Mouse (Mus musculus) hindbrain, embryonic 12.5 days (tissue): Measurements from ENCODE around the gene Awat1. TPM values are rescaled to one million over a fixed set of nuclear protein-coding genes. Genes with fewer than 3 reads are reported as not detected.

ENCODE experiments used
- ATAC-seq: fragments of 200-750 bp; cut with Nextera tagmentation; 2 replicates; pipeline ENCODE4 v1.8.0; 2017; ENCODE audit warnings: moderate TSS enrichment; ENCODE audit not compliant: low FRiP score
- H3K27ac ChIP-seq: fragments of 300-500 bp; sonication (generic); 2 replicates; pipeline ENCODE4 v1.5.1; 2016; ENCODE audit warnings: mild to moderate bottlenecking
- H3K27me3 ChIP-seq: fragments of 300-500 bp; sonication (generic); 2 replicates; pipeline ENCODE4 v1.6.1; 2016; ENCODE audit warnings: mild to moderate bottlenecking
- H3K36me3 ChIP-seq: fragments of 300-500 bp; sonication (generic); 2 replicates; pipeline ENCODE4 v1.6.1; 2016; ENCODE audit warnings: mild to moderate bottlenecking
- H3K4me1 ChIP-seq: fragments of 300-500 bp; sonication (generic); 2 replicates; pipeline ENCODE4 v1.6.1; 2016
- H3K4me2 ChIP-seq: fragments of 300-500 bp; sonication (generic); replicated peaks from 2 replicates; pipeline ENCODE4 v1.6.1; 2016; ENCODE audit warnings: mild to moderate bottlenecking
- H3K4me3 ChIP-seq: fragments of 300-500 bp; sonication (generic); 2 replicates; pipeline ENCODE4 v1.5.1; 2016; ENCODE audit warnings: mild to moderate bottlenecking
- H3K9ac ChIP-seq: fragments of 300-500 bp; sonication (generic); 2 replicates; pipeline ENCODE4 v1.6.1; 2016; ENCODE audit warnings: mild to moderate bottlenecking, moderate library complexity
- H3K9me3 ChIP-seq: fragments of 300-500 bp; sonication (generic); replicated peaks from 2 replicates; pipeline ENCODE4 v1.6.1; 2016; ENCODE audit warnings: mild to moderate bottlenecking
- WGBS: fragments of 180-500 bp; shearing (Covaris S2); methylation state at CpG from one replicate; pipeline ENCODE4 v1.1.7; 2016; 5-methylcytosine and 5-hydroxymethylcytosine counted together
- polyA plus RNA-seq: library from polyadenylated mRNA; unstranded; fragments of >200 nt; fragmentation: Nextera tagmentation; extraction: Ambion mirVana; gene quantifications from 2 replicates; pipeline ENCODE4 v1.2.1, GENCODE M21; 2016

Awat1 gene
- polyA plus RNA-seq = not detected in 2 replicates

GRCm38 (mm10) chrX:100571951-100572350 is at the start of gene Awat1:
Gene Awat1 (plus strand): TSS chrX:100572251.
- no peak within 1 kb of the TSS for H3K9ac ChIP-seq
- H3K4me1 ChIP-seq = no peaks in the 10 kb centered on the region
- WGBS = 88% methylated on average over 1 of the region's 1 CpGs
- no peaks in the 10 kb centered on the region for H3K36me3 ChIP-seq
- no peak for ATAC-seq
- H3K4me3 ChIP-seq = no peak within 1 kb of the TSS
- no peak within 1 kb of the TSS for H3K27ac ChIP-seq
- no peak within 1 kb of the TSS for H3K4me2 ChIP-seq
- no peaks in the 10 kb centered on the region for H3K9me3 ChIP-seq
- no peaks in the 10 kb centered on the region for H3K27me3 ChIP-seq

DNA sequence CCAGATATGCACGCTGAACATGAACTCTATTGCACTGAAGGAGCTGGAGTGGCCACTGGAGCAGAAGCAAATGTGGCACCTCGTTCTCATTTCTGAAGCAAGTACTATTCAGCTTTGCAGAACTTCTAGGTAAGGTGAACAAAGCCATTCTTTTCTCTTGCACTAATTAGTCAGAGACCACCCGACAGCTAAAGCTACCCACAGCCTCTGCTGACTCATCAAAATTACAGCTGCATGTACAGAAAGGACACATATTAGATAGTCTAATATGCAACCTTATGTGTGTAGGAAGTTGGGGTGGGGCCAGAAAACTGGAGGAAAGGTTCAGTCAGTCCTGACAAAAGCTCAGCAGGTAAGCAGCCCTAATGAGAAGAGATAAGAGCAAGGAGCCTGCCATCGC is 47.6 kb upstream of the Awat1 start, which contains the start of gene Dgat2l6:
Gene Dgat2l6, plus strand, starts transcription at position 368 of the 400 bp plus-strand sequence.
- 78% methylated on average over 4 of the region's 4 CpGs for WGBS
- Histone ChIP-seq H3K9me3 (no peaks in the 10 kb centered on the region), H3K27ac (no peak within 1 kb of the TSS), H3K36me3 (no peaks in the 10 kb centered on the region), H3K4me3 (no peak within 1 kb of the TSS), H3K27me3 (peaks cover 5% of the 10 kb centered on the region), H3K4me1 (no peaks in the 10 kb centered on the region), H3K4me2 (no peak within 1 kb of the TSS), H3K9ac (no peak within 1 kb of the TSS)
- ATAC-seq = no peak

DNA sequence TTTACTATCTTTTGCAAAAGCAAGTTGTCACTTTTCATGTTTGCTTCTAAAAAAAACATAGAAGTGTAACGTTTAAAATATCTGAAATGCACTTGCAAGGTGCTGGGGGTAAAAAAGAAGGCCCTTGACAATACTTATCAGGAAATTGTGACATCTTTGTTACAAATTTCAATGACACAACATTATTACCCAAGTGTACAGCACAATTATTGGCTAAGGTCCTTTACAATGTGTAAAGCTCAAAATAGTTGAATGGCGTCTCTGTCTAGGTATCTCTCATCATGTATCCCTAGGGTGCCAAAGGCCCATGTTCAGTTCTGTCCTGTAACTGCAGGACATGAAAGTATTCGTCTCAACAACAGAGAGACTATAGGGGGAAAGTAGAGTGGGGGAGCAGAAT is 16.0 kb upstream of the Awat1 start:
- 85% methylated on average over 3 of the region's 3 CpGs for WGBS
- H3K27me3 ChIP-seq = no peaks in the 10 kb centered on the region
- H3K4me1 ChIP-seq = no peaks in the 10 kb centered on the region

GRCm38 (mm10) chrX:100565696-100566095 is 6.4 kb upstream of the Awat1 start:
- Histone ChIP-seq H3K9me3 (no peaks in the 10 kb centered on the region), H3K27ac (no peak overlapping the region), H3K4me3 (no peak overlapping the region), H3K36me3 (no peaks in the 10 kb centered on the region), H3K27me3 (no peaks in the 10 kb centered on the region), H3K9ac (no peak overlapping the region), H3K4me1 (no peaks in the 10 kb centered on the region), H3K4me2 (no peak overlapping the region)
- no peak for ATAC-seq
- WGBS = 85% methylated on average over 3 of the region's 3 CpGs

More for the DNA sequence above, 16.0 kb upstream of the Awat1 start:
- no peak overlapping the region for H3K9ac ChIP-seq
- no peak overlapping the region for H3K4me2 ChIP-seq
- no peak overlapping the region for H3K4me3 ChIP-seq
- H3K9me3 ChIP-seq = no peaks in the 10 kb centered on the region
- no peak overlapping the region for H3K27ac ChIP-seq
- no peak for ATAC-seq
- H3K36me3 ChIP-seq = no peaks in the 10 kb centered on the region

- no peak for ATAC-seq
- 66% methylated on average over 4 of the region's 4 CpGs for WGBS
Observed at GRCm38 (mm10) chrX:100594791-100595190, 22.7 kb downstream of the Awat1 start, which contains the start of gene P2ry4. Gene P2ry4 (minus strand): TSS chrX:100594869.

GRCm38 (mm10) chrX:100597439-100597838 is 25.4 kb downstream of the Awat1 start:
- 26% methylated on average over 5 of the region's 5 CpGs for WGBS

More at GRCm38 (mm10) chrX:100594791-100595190, 22.7 kb downstream of the Awat1 start, which contains the start of gene P2ry4:
- no peaks in the 10 kb centered on the region for H3K36me3 ChIP-seq
- peaks cover 25% of the 10 kb centered on the region for H3K27me3 ChIP-seq
- H3K27ac ChIP-seq = no peak within 1 kb of the TSS
- H3K9me3 ChIP-seq = no peaks in the 10 kb centered on the region
- no peak within 1 kb of the TSS for H3K9ac ChIP-seq
- no peak within 1 kb of the TSS for H3K4me3 ChIP-seq
- H3K4me1 ChIP-seq = no peaks in the 10 kb centered on the region
- H3K4me2 ChIP-seq = no peak within 1 kb of the TSS

GRCm38 (mm10) chrX:100599755-100600154 is 27.7 kb downstream of the Awat1 start:
- H3K4me1 ChIP-seq = no peaks in the 10 kb centered on the region
- peaks cover 11% of the 10 kb centered on the region for H3K27me3 ChIP-seq
- H3K36me3 ChIP-seq = no peaks in the 10 kb centered on the region
- H3K27ac ChIP-seq = no peak overlapping the region
- H3K4me3 ChIP-seq = no peak overlapping the region
- 69% methylated on average over 4 of the region's 4 CpGs for WGBS
- no peak overlapping the region for H3K4me2 ChIP-seq
- H3K9me3 ChIP-seq = no peaks in the 10 kb centered on the region
- ATAC-seq = no peak
- H3K9ac ChIP-seq = no peak overlapping the region

More at GRCm38 (mm10) chrX:100597439-100597838, 25.4 kb downstream of the Awat1 start:
- H3K27ac ChIP-seq = no peak overlapping the region
- no peak for ATAC-seq
- no peak overlapping the region for H3K9ac ChIP-seq
- no peaks in the 10 kb centered on the region for H3K9me3 ChIP-seq
- no peaks in the 10 kb centered on the region for H3K4me1 ChIP-seq
- peaks cover 21% of the 10 kb centered on the region for H3K27me3 ChIP-seq
- no peak overlapping the region for H3K4me2 ChIP-seq
- no peaks in the 10 kb centered on the region for H3K36me3 ChIP-seq
- no peak overlapping the region for H3K4me3 ChIP-seq

GRCm38 (mm10) chrX:100605314-100605713 is 33.3 kb downstream of the Awat1 start, which contains the start of gene Arr3:
Gene Arr3 (plus strand): TSS chrX:100605497.
- no peaks in the 10 kb centered on the region for H3K36me3 ChIP-seq
- H3K4me1 ChIP-seq = no peaks in the 10 kb centered on the region
- no peak within 1 kb of the TSS for H3K27ac ChIP-seq
- ATAC-seq = no peak
- WGBS = 68% methylated on average over 1 of the region's 1 CpGs
- H3K4me3 ChIP-seq = no peak within 1 kb of the TSS
- no peak within 1 kb of the TSS for H3K9ac ChIP-seq
- no peaks in the 10 kb centered on the region for H3K9me3 ChIP-seq
- H3K27me3 ChIP-seq = peaks cover 10% of the 10 kb centered on the region
- no peak within 1 kb of the TSS for H3K4me2 ChIP-seq

GRCm38 (mm10) chrX:100618488-100618887 is 46.4 kb downstream of the Awat1 start:
- 68% methylated on average over 3 of the region's 3 CpGs for WGBS
- Histone ChIP-seq H3K27me3 (peaks cover 19% of the 10 kb centered on the region), H3K9ac (no peak overlapping the region), H3K4me1 (no peaks in the 10 kb centered on the region), H3K36me3 (peaks cover 3% of the 10 kb centered on the region; the same call in 1 of the 2 replicates), H3K27ac (no peak overlapping the region), H3K4me3 (no peak overlapping the region), H3K9me3 (no peaks in the 10 kb centered on the region), H3K4me2 (no peak overlapping the region)
- no peak for ATAC-seq

- Histone ChIP-seq H3K4me2 (no peak overlapping the region), H3K4me3 (no peak overlapping the region), H3K9ac (no peak overlapping the region), H3K27me3 (peaks cover 19% of the 10 kb centered on the region), H3K27ac (no peak overlapping the region), H3K36me3 (peaks cover 3% of the 10 kb centered on the region; the same call in 1 of the 2 replicates), H3K9me3 (no peaks in the 10 kb centered on the region), H3K4me1 (no peaks in the 10 kb centered on the region)
- 71% methylated on average over 2 of the region's 2 CpGs for WGBS
- ATAC-seq = no peak
Observed at GRCm38 (mm10) chrX:100621366-100621765, 49.3 kb downstream of the Awat1 start.

DNA sequence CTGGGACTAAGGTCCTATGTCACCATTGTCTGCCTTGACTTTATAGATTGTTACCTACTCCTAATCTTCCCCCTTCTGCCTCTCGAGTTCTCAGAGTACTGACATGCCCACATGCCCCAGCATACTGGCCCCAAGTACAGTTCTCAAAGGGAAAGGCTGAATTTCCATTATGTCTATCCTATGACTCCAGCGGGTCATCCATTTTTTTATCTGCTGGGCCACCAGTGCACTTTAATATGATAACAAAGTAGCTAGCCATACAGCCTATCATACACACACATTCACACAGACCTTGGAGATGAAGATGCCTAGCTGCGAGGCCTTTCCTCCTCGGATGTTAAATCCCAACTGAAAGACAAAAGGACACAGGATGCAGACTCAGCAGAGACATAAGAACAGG is 52.2 kb downstream of the Awat1 start:
- no peak overlapping the region for H3K4me3 ChIP-seq
- no peaks in the 10 kb centered on the region for H3K27me3 ChIP-seq
- H3K4me1 ChIP-seq = no peaks in the 10 kb centered on the region
- H3K4me2 ChIP-seq = no peak overlapping the region
- peaks cover 3% of the 10 kb centered on the region; the same call in 1 of the 2 replicates for H3K36me3 ChIP-seq
- H3K27ac ChIP-seq = no peak overlapping the region
- 83% methylated on average over 4 of the region's 4 CpGs for WGBS
- H3K9me3 ChIP-seq = no peaks in the 10 kb centered on the region
- H3K9ac ChIP-seq = no peak overlapping the region
- ATAC-seq = no peak

DNA sequence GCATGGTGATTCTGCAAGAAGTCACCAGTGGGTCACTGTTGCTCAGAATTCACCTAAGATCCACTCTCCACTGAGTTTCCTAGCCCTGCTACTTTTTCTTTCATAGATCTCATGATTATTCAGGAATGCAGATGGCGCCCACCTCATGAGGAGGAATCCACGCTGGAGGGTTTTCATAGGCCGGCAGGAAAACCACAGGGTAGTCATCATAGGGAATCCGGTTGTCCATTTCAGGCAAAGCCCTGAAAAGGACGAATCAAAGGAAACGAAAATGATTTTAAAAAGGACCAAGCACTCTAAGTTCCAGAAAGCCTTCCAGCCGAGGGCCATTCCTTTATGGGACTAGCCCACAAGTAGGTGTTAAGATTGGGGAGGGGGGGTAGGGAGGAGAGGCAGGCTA is 53.1 kb downstream of the Awat1 start:
- Histone ChIP-seq H3K4me3 (peak overlapping the region; percentile 49), H3K9ac (peak overlapping the region; percentile 55), H3K36me3 (peaks cover 3% of the 10 kb centered on the region; the same call in 1 of the 2 replicates), H3K4me2 (peak overlapping the region; percentile 66), H3K4me1 (no peaks in the 10 kb centered on the region), H3K27me3 (no peaks in the 10 kb centered on the region), H3K27ac (no peak overlapping the region), H3K9me3 (no peaks in the 10 kb centered on the region)
- WGBS = 48% methylated on average over 7 of the region's 7 CpGs
- peak; percentile 23; the same call in 1 of the 2 replicates for ATAC-seq

- no peak for ATAC-seq
- Histone ChIP-seq H3K9me3 (no peaks in the 10 kb centered on the region), H3K4me2 (peak within 1 kb of the TSS; percentile 66), H3K27ac (no peak within 1 kb of the TSS), H3K4me1 (no peaks in the 10 kb centered on the region), H3K27me3 (no peaks in the 10 kb centered on the region), H3K9ac (peak within 1 kb of the TSS; percentile 62), H3K4me3 (peak within 1 kb of the TSS; percentile 49), H3K36me3 (peaks cover 3% of the 10 kb centered on the region; the same call in 1 of the 2 replicates)
- 17% methylated on average over 3 of the region's 3 CpGs for WGBS
Observed at GRCm38 (mm10) chrX:100625546-100625801, 53.4 kb downstream of the Awat1 start, which contains the start of gene Kif4. Gene Kif4 (plus strand): TSS chrX:100625737.
